In the genomic region with DNA sequence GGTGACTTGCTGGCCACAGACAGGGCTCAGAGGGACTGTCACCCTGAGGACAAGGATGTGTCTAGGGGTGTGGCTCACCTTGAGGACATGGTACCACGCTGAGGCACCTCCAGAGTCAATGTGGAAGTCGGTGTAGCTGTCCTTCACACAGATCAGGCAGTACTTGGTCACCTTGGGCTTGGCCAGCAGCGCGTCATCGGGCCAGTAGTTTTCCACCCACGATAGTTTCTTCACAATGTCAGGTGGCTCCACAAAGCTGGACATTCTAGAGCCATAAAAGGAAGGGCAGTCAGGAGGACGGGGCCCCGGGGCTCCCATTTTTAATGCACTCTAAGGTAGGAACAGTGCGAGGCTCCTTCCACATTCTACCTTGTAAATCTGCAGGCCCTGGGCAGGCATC, we compare ENCODE assay signal across 33 mouse cellular contexts. TPM values are rescaled to one million over a fixed set of nuclear protein-coding genes. Genes with fewer than 3 reads are reported as not detected.
DNase-seq lines count a peak whose midpoint lies in the region; ATAC-seq lines count a peak whose summit lies in the region.
"Had no signal": no experiment of that assay in that cellular context is flagged by ENCODE, and none has a peak within 500 bp of the region (broad histone marks: within the 10 kb centered on the region; RNA-seq: fewer than 3 reads in every experiment).

No protein-coding gene starts in this region.

- no peak overlapping the region for H3K27ac ChIP-seq in forebrain, embryonic 11.5 days (ENCODE audit: low read depth, low read length)
- H3K27ac ChIP-seq in forebrain, embryonic 14.5 days (ENCODE audit: low read depth, low read length) = no peak overlapping the region
- H3K27ac ChIP-seq in kidney, embryonic 14.5 days (ENCODE audit: low read depth, low read length) = no peak overlapping the region
- H3K27ac ChIP-seq: embryonic facial prominence, embryonic 12.5 days; gastrocnemius, adult 2 months; hindbrain, embryonic 12.5 days; left cerebral cortex, adult 2 months; limb, embryonic 12.5 days; liver, embryonic 15.5 days; midbrain, embryonic 12.5 days; neural tube, embryonic 12.5 days; stomach, postnatal 0 days had no signal

- no peak overlapping the region for H3K4me3 ChIP-seq in forebrain, embryonic 11.5 days (ENCODE audit: low read depth, low read length)
- H3K4me3 ChIP-seq in forebrain, embryonic 14.5 days (ENCODE audit: low read depth, low read length) = no peak overlapping the region
- H3K4me3 ChIP-seq in kidney, embryonic 14.5 days (ENCODE audit: low read length) = no peak overlapping the region
- H3K4me3 ChIP-seq: embryonic facial prominence, embryonic 12.5 days; gastrocnemius, adult 2 months; hindbrain, embryonic 12.5 days; left cerebral cortex, adult 2 months; limb, embryonic 12.5 days; liver, embryonic 15.5 days; midbrain, embryonic 12.5 days; myocyte; neural tube, embryonic 12.5 days had no signal

- no peaks in the 10 kb centered on the region for H3K27me3 ChIP-seq in forebrain, embryonic 11.5 days (ENCODE audit: control insufficient read depth, insufficient read depth, low read length)
- H3K27me3 ChIP-seq in forebrain, embryonic 14.5 days (replicated peaks; ENCODE audit: control insufficient read depth, insufficient read depth, low read length) = no peaks in the 10 kb centered on the region
- H3K27me3 ChIP-seq in kidney, embryonic 14.5 days (ENCODE audit: control insufficient read depth, insufficient read depth, low read length) = no peaks in the 10 kb centered on the region
- H3K27me3 ChIP-seq: embryonic facial prominence, embryonic 12.5 days; hindbrain, embryonic 12.5 days; limb, embryonic 12.5 days; liver, embryonic 15.5 days; midbrain, embryonic 12.5 days; neural tube, embryonic 12.5 days; Patski had no signal

- 89% methylated on average over 9 of the region's 9 CpGs for WGBS in forebrain, embryonic 11.5 days
- 96% methylated on average over 9 of the region's 9 CpGs for WGBS in forebrain, embryonic 14.5 days
- WGBS in kidney, embryonic 14.5 days = 95% methylated on average over 9 of the region's 9 CpGs

- ATAC-seq in forebrain, embryonic 11.5 days (replicated peaks; ENCODE audit: low FRiP score) = no peak
- ATAC-seq in forebrain, embryonic 14.5 days = no peak
- ATAC-seq in kidney, embryonic 14.5 days (ENCODE audit: low FRiP score, low TSS enrichment) = no peak
- ATAC-seq: forebrain, embryonic 16.5 days; intestine, embryonic 16.5 days; Patski had no signal

- peak; percentile 39 for DNase-seq in forebrain, embryonic 11.5 days (ENCODE audit: low spot score)
- DNase-seq in forebrain, embryonic 14.5 days (ENCODE audit: low spot score) = no peak
- DNase-seq in kidney, adult 9 months = peak; percentile 38
- peak; percentile 72 for DNase-seq in adrenal gland, postnatal 10 days
- no peak for DNase-seq in left cerebral cortex, adult 18-20 months (ENCODE audit: low spot score in 2 of 2)
- DNase-seq in Muller cell, postnatal 12 days (ENCODE audit: inconsistent ontology term) = no peak
- DNase-seq: cerebellum, adult 11 months; cerebellum, adult 9-11 months; embryo, embryonic 11 days; gastrocnemius, adult 2 months; gastrocnemius, postnatal 36 days; heart, adult 18-20 months; heart, postnatal 36 days; lung, embryonic 14.5 days; lung, postnatal 14 days; right cerebral cortex, adult 18-20 months; thymus, adult 18-20 months; thymus, postnatal 25 days had no signal

- no peak overlapping the region for H3K9ac ChIP-seq in forebrain, embryonic 11.5 days (ENCODE audit: low read length)
- H3K9ac ChIP-seq in forebrain, embryonic 14.5 days (ENCODE audit: low read length) = no peak overlapping the region
- H3K9ac ChIP-seq in kidney, embryonic 14.5 days (ENCODE audit: low read depth, low read length) = no peak overlapping the region
- H3K9ac ChIP-seq: embryonic facial prominence, embryonic 12.5 days; hindbrain, embryonic 12.5 days; limb, embryonic 12.5 days; liver, embryonic 15.5 days; lung, embryonic 14.5 days; midbrain, embryonic 12.5 days; neural tube, embryonic 12.5 days had no signal

- H3K4me2 ChIP-seq in forebrain, embryonic 11.5 days (ENCODE audit: low read depth, low read length, severe bottlenecking) = no peak overlapping the region
- H3K4me2 ChIP-seq in forebrain, embryonic 14.5 days (ENCODE audit: low read length) = no peak overlapping the region
- H3K4me2 ChIP-seq in kidney, embryonic 14.5 days (replicated peaks; ENCODE audit: low read depth, low read length) = no peak overlapping the region
- H3K4me2 ChIP-seq: embryonic facial prominence, embryonic 12.5 days; heart, embryonic 11.5 days; hindbrain, embryonic 12.5 days; limb, embryonic 12.5 days; liver, embryonic 15.5 days; lung, embryonic 14.5 days; midbrain, embryonic 12.5 days; neural tube, embryonic 12.5 days had no signal

- no peaks in the 10 kb centered on the region for H3K9me3 ChIP-seq in forebrain, embryonic 11.5 days (ENCODE audit: control insufficient read depth, low read length)
- no peaks in the 10 kb centered on the region for H3K9me3 ChIP-seq in forebrain, embryonic 14.5 days (replicated peaks; ENCODE audit: control insufficient read depth, low read length)
- H3K9me3 ChIP-seq in kidney, embryonic 14.5 days (ENCODE audit: control insufficient read depth, low read length) = no peaks in the 10 kb centered on the region
- H3K9me3 ChIP-seq: embryonic facial prominence, embryonic 12.5 days; G1E; hindbrain, embryonic 12.5 days; limb, embryonic 12.5 days; liver, embryonic 15.5 days; midbrain, embryonic 12.5 days; neural tube, embryonic 12.5 days had no signal

- H3K36me3 ChIP-seq in forebrain, embryonic 11.5 days (ENCODE audit: control insufficient read depth, insufficient read depth, low read length) = peaks cover 20% of the 10 kb centered on the region; the same call in 1 of the 2 replicates
- H3K36me3 ChIP-seq in forebrain, embryonic 14.5 days (ENCODE audit: control insufficient read depth, insufficient read depth, low read length) = peaks cover 90% of the 10 kb centered on the region
- peaks cover 78% of the 10 kb centered on the region for H3K36me3 ChIP-seq in kidney, embryonic 14.5 days (ENCODE audit: control insufficient read depth, insufficient read depth, low read length)

- no peaks in the 10 kb centered on the region for H3K4me1 ChIP-seq in forebrain, embryonic 11.5 days (replicated peaks; ENCODE audit: control insufficient read depth, insufficient read depth, low read length)
- H3K4me1 ChIP-seq in forebrain, embryonic 14.5 days (ENCODE audit: control insufficient read depth, insufficient read depth, low read length) = no peaks in the 10 kb centered on the region
- no peaks in the 10 kb centered on the region for H3K4me1 ChIP-seq in kidney, embryonic 14.5 days (ENCODE audit: control insufficient read depth, insufficient read depth, low read length)
- H3K4me1 ChIP-seq: embryonic facial prominence, embryonic 12.5 days; hindbrain, embryonic 12.5 days; limb, embryonic 12.5 days; liver, embryonic 15.5 days; midbrain, embryonic 12.5 days; neural tube, embryonic 12.5 days had no signal

RNA-seq across cellular contexts. Expression of a gene that starts 48.0 kb away (rescaled TPM):
- polyA plus RNA-seq in forebrain, embryonic 11.5 days (2014; fragmentation: Nextera tagmentation; extraction: Ambion mirVana) = 14.3 and 14.6 TPM in 2 replicates
- 10.6 and 11.3 TPM in 2 replicates for polyA plus RNA-seq in forebrain, embryonic 14.5 days (2014; fragmentation: Nextera tagmentation; extraction: Ambion mirVana)
- polyA plus RNA-seq in kidney, embryonic 14.5 days (2014; fragmentation: Nextera tagmentation; extraction: Ambion mirVana) = 9.9 and 11.8 TPM in 2 replicates
- total RNA-seq in adrenal gland, postnatal 10 days (2021) = 10 to 100 TPM; 35.7 to 36.3 TPM
- 10 to 100 TPM; 34.8 to 39.7 TPM for total RNA-seq in left cerebral cortex, adult 18-20 months (2021)

Comparison
In these comparisons a context has a peak if more than half of its experiments do, and no peak if none do; other contexts are left out.
1. DNase-seq: peak in forebrain, embryonic 11.5 days (single experiment), kidney, adult 9 months (single experiment) and adrenal gland, postnatal 10 days (single experiment); none in forebrain, embryonic 14.5 days (single experiment), left cerebral cortex, adult 18-20 months (0 of 2) and Muller cell, postnatal 12 days (single experiment).